Mouse (Mus musculus): ENCODE results near the gene Gm47959.
A peak's percentile ranks its signal among the peaks of the same experiment; 100 is the strongest.

Gene Gm47959

DNA sequence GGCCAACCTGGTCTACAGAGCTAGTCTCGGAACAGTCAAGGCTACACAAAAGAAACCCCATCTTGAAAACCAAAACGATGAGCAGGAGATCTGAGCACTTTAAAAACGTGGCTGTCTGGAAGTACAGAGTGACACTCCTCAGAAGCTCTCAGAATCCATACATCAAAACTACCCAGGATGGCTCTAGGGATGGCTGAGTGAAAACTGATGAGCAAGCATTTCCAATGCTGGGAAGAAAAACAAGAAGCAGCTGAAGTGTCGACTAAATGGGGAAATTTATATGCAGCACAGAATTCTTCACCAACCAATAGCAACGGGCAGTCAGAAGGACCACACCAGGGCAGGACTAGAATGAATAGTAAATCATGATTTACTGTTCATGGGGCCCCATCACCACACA, 34.2 kb downstream of the Gm47959 start:
- DNase-seq = no peak

DNA sequence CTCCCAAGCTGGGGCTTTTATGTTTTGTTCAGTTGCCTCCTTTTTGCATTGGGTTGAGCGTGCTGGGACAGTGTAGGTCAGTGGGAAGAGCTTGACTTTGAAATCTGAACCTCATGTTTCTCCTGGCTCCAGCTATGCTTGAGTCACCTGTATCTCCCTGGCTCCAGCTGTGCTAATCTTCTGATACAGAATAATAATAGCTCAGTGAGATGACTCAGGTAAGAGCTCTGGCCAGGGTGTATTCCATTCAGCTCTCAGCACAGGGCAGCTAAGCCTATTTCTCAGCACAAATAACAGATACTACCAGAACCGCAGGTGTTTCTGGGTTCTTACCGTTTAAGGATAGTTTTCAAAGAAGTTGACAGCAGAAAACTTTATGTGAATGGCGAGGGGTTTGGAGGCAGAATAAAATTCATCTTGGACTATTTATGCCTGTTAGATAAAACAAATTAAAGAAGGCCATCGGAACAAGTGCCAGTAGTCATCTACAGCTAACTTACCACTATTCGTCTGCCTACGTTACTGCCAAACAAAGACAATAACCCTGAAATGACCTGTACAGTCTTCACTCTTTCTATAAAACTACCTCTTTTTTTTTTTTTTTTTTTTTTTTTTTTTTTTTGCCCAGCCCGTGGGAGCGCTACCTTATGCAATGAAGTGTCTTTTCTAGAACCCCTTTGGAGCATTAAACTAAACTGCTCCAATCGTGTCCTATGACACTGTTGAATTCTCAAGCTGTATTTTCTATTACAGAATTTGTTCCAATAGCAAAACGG, 36.7 kb downstream of the Gm47959 start:
- DNase-seq = no peak

DNA sequence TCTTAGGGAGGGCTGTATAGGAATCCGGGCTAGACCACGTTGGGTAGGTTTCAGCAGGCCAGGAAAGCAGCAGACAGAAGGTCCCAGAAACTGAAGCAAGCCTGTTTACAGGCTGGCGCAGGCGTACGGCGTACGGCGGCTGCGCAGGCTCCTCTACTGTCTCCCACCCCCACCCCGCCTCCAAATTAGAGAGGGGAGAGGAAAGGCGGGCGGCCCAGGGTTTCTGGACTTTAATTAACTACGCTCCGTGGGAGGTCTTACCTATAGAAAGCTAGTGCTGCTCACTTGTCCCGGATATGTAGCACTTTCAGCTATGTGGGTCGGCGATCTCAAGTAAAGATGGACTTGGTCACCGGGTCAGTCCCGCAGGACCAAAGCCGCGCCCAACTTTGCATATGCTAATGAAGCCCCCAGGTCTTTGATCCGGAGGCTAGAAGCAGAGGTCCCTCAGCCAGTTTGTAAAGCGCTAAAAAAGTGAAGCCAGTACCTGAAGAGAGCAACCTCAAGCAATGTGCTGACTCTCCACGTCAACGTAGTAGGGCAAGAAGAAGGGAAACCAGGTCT, 37.8 kb downstream of the Gm47959 start, which contains the start of gene Slc19a3:
Slc19a3 (minus strand) TSS at position 340 of the 564 bp plus-strand sequence.
- DNase-seq = peak; percentile 19

DNA sequence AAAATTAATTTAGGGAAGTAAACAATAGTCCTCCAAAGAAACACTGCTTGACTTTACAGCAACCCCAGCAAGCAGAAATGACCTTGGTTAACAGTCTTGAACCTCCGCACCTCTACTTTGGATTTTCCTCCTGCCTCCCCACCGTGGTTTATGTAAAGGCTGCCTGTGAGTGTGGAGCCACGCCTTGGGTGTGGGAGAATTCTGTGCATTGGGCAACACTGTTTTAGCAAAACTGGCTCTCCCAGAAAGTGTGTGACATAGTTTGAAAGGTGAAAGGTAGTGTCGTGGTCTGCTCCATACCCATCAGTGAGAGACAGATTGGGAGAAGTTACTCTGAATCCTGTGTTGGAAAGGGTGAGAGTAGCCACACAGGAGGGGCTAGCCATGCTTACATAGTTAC, 38.7 kb downstream of the Gm47959 start:
- DNase-seq = no peak

DNA sequence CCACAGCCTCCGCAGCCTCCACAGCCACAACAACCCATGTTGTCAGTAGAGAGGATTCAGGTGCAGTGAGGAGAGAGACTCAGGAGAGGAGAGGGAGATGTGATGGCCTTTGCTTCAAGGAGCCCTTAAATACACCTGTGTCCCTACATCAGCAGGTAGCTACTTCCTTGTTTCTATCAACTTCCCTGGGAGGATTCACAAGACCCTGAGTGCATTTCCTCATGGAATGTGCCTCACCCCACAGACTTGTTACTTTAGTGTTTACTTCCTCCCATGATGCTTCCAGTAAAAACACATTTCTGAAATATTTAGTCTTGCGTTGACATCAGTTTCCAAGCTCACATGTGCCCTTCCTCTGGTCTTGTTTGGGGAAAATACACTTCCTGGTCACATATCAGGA, 42.0 kb downstream of the Gm47959 start, which contains the start of gene Krtap28-10:
Krtap28-10 (minus strand) TSS at position 101 of the 400 bp plus-strand sequence.
- DNase-seq = no peak

DNA sequence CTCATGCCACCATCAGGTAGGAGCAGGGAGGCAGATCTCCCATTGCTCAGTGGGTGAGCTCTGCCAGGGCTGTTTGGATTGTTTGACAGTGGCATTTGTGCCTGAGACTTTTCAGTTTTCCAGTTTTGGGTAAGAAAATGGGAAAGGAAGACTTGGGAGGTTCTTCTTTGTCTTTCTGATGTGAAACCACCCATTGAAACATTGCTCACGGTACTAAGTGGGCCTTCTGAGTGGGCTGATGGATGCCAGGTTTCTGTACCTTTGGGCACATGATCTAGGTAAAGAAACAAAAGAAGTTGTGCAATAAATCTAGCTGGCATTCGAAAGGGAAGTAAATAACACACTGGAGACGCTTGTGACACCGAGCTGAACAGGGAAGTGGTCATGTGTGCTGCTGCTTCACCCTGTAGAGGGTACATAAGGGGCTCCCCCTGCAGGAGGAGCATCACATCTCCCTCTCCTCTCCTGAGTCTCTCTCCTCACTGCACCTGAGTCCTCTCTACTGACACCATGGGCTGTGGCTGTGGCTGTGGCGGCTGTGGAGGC, 44.6 kb downstream of the Gm47959 start, which contains the start of gene Gm47969:
Gm47969 (plus strand) TSS at position 51 of the 546 bp plus-strand sequence.
- no peak for DNase-seq

All from right cerebral cortex, postnatal 14 days (tissue).